Mouse (Mus musculus) cerebellum, adult 2 months (tissue): ENCODE data around the gene Hist1h2ac. TPM values are rescaled to one million over a fixed set of nuclear protein-coding genes. Genes with fewer than 3 reads are reported as not detected.

ENCODE experiments used
- DNase-seq, 2 experiments: peaks; one replicate each; pipeline ENCODE4 v3.0.0; 2021
- H3K27ac ChIP-seq: fragments of 200-500 bp; 2 replicates; pipeline ENCODE4 v1.5.1; 2012; ENCODE audit warnings: low read length, control low read depth, inconsistent platforms; ENCODE audit not compliant: insufficient read depth
- H3K27me3 ChIP-seq: fragments of 200-500 bp; 2 replicates; pipeline ENCODE4 v1.6.1; 2012; ENCODE audit warnings: inconsistent platforms, mild to moderate bottlenecking, low read length, moderate library complexity; ENCODE audit not compliant: control insufficient read depth, insufficient read depth
- H3K4me1 ChIP-seq: fragments of 200-500 bp; 2 replicates; pipeline ENCODE4 v1.6.1; 2011; ENCODE audit warnings: low read length; ENCODE audit not compliant: control insufficient read depth, insufficient read depth
- H3K4me3 ChIP-seq: fragments of 200-500 bp; replicated peaks from 2 replicates; pipeline ENCODE3; 2011; ENCODE audit warnings: mild to moderate bottlenecking, low read depth, low read length, control low read depth; ENCODE audit not compliant: insufficient read depth
- CTCF ChIP-seq: fragments of 200-500 bp; IDR thresholded peaks from 2 replicates; pipeline ENCODE4 v1.5.1; 2011; ENCODE audit warnings: low read depth, mild to moderate bottlenecking, control low read depth, low read length, moderate library complexity, borderline replicate concordance; ENCODE audit not compliant: insufficient read depth
- POLR2A ChIP-seq: fragments of 200-500 bp; IDR thresholded peaks from 2 replicates; pipeline ENCODE4 v1.6.1; 2011; ENCODE audit warnings: low read length, control low read depth, borderline replicate concordance; ENCODE audit not compliant: insufficient read depth
- WGBS: fragments of 180-500 bp; shearing (Covaris S2); methylation state at CpG from one replicate; pipeline ENCODE4 v1.1.7; 2018; 5-methylcytosine and 5-hydroxymethylcytosine counted together
- polyA plus RNA-seq: library from polyadenylated mRNA; depleted of rRNA; stranded (reverse); fragments of >200 nt; gene quantifications from 2 replicates; pipeline ENCODE4 v1.2.3, GENCODE M21; 2012; rRNA removed

The Hist1h2ac gene
- polyA plus RNA-seq, 1 experiment, result 0.85 TPM

DNA sequence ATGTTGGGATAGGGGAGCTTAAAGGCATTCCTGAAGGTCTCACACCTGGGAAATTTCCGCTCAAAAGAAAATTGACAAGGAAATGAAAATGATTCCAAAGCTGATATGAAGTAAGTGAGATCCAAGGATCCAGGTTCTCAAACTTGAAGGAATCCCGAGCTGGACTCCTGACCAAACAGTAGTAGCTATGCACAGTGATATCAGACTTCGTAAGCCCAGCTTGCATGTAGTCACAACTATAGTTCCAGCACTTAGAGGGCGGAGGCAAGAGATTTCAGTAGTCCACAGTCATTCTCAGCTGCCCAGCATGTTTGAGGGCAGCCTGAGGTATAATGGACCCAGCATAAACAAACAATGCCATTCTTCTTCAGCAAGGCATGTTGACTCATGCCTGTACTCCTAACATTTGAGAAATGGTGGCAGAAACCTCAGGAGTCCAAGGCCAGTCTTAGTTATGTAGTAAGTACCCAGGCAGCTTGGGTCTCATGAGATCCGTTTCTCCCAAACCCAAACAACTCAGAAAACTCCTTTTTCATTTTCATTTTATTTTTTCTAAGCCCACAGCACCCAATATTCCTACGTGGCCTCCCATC lies 1.7 kb downstream of the Hist1h2ac start:
- no peak for TF ChIP-seq POLR2A
- TF ChIP-seq CTCF, result no peak
- peaks cover 5% of the 10 kb centered on the region; the same call in 1 of the 2 replicates for H3K4me1 ChIP-seq
- H3K4me3 ChIP-seq, result no peak overlapping the region
- no peak for DNase-seq
- 88% methylated on average over 6 of the region's 6 CpGs for WGBS
- H3K27me3 ChIP-seq, result no peaks in the 10 kb centered on the region
- H3K27ac ChIP-seq, result no peak overlapping the region

DNA sequence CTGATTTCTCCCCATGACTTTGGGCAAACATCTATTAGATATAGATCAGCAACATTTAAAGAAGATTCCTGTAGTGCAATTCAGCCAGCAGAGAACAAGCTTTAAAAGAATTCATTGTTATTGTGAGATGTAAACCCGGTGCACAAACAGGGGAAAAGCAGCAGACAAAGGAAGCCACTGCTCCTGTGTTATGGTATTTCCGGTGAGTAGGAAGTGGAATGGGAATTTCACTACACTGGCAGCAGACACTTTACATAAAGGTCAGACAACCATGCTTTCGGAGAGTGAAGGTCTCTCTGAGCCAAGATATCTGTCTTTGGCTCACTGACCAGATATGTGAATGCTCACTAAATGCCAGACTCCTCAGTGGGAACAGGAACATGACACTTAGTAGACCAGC lies 21.2 kb downstream of the Hist1h2ac start:
- H3K27me3 ChIP-seq, result no peaks in the 10 kb centered on the region; the same call in 1 of the 2 replicates
- no peaks in the 10 kb centered on the region for H3K4me1 ChIP-seq
- WGBS, result 53% methylated on average over 3 of the region's 3 CpGs
- TF ChIP-seq POLR2A (no peak), CTCF (no peak)
- DNase-seq, result no peak
- no peak overlapping the region for H3K4me3 ChIP-seq
- H3K27ac ChIP-seq, result no peak overlapping the region

DNA sequence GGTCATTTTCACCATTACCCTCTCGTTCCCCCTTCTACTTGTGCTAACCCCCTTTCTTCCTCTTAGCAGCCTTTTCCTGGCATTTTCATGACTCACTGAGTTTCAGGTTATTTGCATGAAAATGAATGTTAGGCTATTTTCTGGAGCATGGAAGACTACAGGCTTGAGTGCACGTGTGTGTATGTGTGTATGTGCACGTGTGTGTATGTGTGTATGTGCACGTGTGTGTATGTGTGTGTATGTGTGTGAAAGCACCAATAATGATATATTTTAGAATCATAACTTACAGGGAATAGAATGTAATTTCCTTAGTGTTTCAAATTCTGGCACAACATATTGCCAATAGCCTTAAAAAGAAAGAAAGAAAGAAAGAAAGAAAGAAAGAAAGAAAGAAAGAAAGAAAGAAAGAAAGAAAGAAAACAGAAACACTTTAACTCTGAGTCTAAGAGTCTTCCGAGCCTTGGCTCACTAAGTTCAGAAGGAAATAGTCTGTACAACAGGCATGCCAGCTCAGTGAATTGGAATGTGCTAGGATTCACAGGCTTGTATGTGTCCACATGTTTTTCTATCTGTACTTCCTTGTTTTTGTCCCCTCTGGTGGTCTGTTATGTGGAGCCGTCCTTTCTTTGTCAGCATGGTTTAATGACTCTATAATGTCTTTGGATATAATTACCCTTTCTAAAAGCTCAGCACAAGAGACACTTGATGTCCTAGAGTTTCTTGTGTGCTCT lies 23.9 kb downstream of the Hist1h2ac start:
- WGBS, result 69% methylated on average over 6 of the region's 6 CpGs
- TF ChIP-seq CTCF, result no peak
- no peak for TF ChIP-seq POLR2A
- no peaks in the 10 kb centered on the region for H3K4me1 ChIP-seq
- no peak for DNase-seq
- H3K27me3 ChIP-seq, result no peaks in the 10 kb centered on the region; the same call in 1 of the 2 replicates
- H3K27ac ChIP-seq, result no peak overlapping the region
- no peak overlapping the region for H3K4me3 ChIP-seq

Other genes starting within 250 kb of the Hist1h2ac start
- 0.21 and 0.32 TPM in 2 replicates for gene Btn1a1, start 218.0 kb downstream of the Hist1h2ac start, polyA plus RNA-seq
- 0.20 and 0.21 TPM in 2 replicates for gene Btn2a2, start 195.1 kb downstream of the Hist1h2ac start, polyA plus RNA-seq
- 33.0 and 35.8 TPM in 2 replicates for gene Hist1h4h, start 152.9 kb downstream of the Hist1h2ac start, polyA plus RNA-seq
- 0.60 and 2.4 TPM in 2 replicates for gene Hist1h2af, start 150.0 kb downstream of the Hist1h2ac start, polyA plus RNA-seq
- gene Hist1h3g, start 148.5 kb downstream of the Hist1h2ac start, polyA plus RNA-seq, result 0.29 TPM in 1 of 2 replicates, not detected in the other
- 0.33 and 0.34 TPM in 2 replicates for gene Hist1h2bh, start 140.6 kb downstream of the Hist1h2ac start, polyA plus RNA-seq
- 0.32 and 0.33 TPM in 2 replicates for gene Hist1h3f, start 139.9 kb downstream of the Hist1h2ac start, polyA plus RNA-seq
- 4.7 and 7.0 TPM in 2 replicates for gene Hist1h4f, start 132.3 kb downstream of the Hist1h2ac start, polyA plus RNA-seq
- gene Hist1h1d, start 130.7 kb downstream of the Hist1h2ac start, polyA plus RNA-seq, result 0.05 and 0.14 TPM in 2 replicates
- gene Hist1h3e, start 121.6 kb downstream of the Hist1h2ac start, polyA plus RNA-seq, result 1.5 and 3.2 TPM in 2 replicates
- 0.33 and 0.60 TPM in 2 replicates for gene Hist1h2ae, start 112.7 kb downstream of the Hist1h2ac start, polyA plus RNA-seq
- gene Hist1h2bg, start 112.6 kb downstream of the Hist1h2ac start, polyA plus RNA-seq, result 7.3 and 9.3 TPM in 2 replicates
- 0.65 and 0.98 TPM in 2 replicates for gene Hist1h2bf, start 109.8 kb downstream of the Hist1h2ac start, polyA plus RNA-seq
- gene Hist1h2ad, start 109.6 kb downstream of the Hist1h2ac start, polyA plus RNA-seq, result 1.2 and 1.9 TPM in 2 replicates
- gene Hist1h3d, start 108.2 kb downstream of the Hist1h2ac start, polyA plus RNA-seq, result 2.0 and 2.8 TPM in 2 replicates
- 5.8 and 8.0 TPM in 2 replicates for gene Hist1h4d, start 102.3 kb downstream of the Hist1h2ac start, polyA plus RNA-seq
- 4.2 and 5.5 TPM in 2 replicates for gene Hist1h2be, start 62.8 kb downstream of the Hist1h2ac start, polyA plus RNA-seq
- gene Hist1h1e, start 61.4 kb downstream of the Hist1h2ac start, polyA plus RNA-seq, result 4.1 and 6.1 TPM in 2 replicates
- 109 and 119 TPM in 2 replicates for gene Hist1h2bc, start 251 bp upstream of the Hist1h2ac start, polyA plus RNA-seq
- gene Hist1h1t, start 11.9 kb upstream of the Hist1h2ac start, polyA plus RNA-seq, result not detected in 2 replicates
- gene Hist1h4c, start 14.5 kb upstream of the Hist1h2ac start, polyA plus RNA-seq, result 5.8 and 9.1 TPM in 2 replicates
- 6.2 and 7.1 TPM in 2 replicates for gene Hfe, start 26.9 kb upstream of the Hist1h2ac start, polyA plus RNA-seq
- 34.6 and 42.8 TPM in 2 replicates for gene Hist1h1c, start 54.9 kb upstream of the Hist1h2ac start, polyA plus RNA-seq
- gene Hist1h3c, start 61.7 kb upstream of the Hist1h2ac start, polyA plus RNA-seq, result 0.23 and 0.30 TPM in 2 replicates
- 0.56 and 0.97 TPM in 2 replicates for gene Hist1h2bb, start 62.8 kb upstream of the Hist1h2ac start, polyA plus RNA-seq
- 1.1 TPM in 1 of 2 replicates, not detected in the other for gene Hist1h2ab, start 67.2 kb upstream of the Hist1h2ac start, polyA plus RNA-seq
- 0.40 TPM in 1 of 2 replicates, not detected in the other for gene Hist1h3b, start 68.3 kb upstream of the Hist1h2ac start, polyA plus RNA-seq
- 4.8 and 5.4 TPM in 2 replicates for gene Hist1h4b, start 73.1 kb upstream of the Hist1h2ac start, polyA plus RNA-seq
- gene Hist1h4a, start 77.3 kb upstream of the Hist1h2ac start, polyA plus RNA-seq, result 3.5 and 4.7 TPM in 2 replicates
- 0.43 and 1.2 TPM in 2 replicates for gene Hist1h3a, start 78.4 kb upstream of the Hist1h2ac start, polyA plus RNA-seq
- 0.52 TPM in 1 of 2 replicates, not detected in the other for gene Hist1h1a, start 79.7 kb upstream of the Hist1h2ac start, polyA plus RNA-seq
- 0.08 and 0.10 TPM in 2 replicates for gene Trim38, start 86.0 kb upstream of the Hist1h2ac start, polyA plus RNA-seq
- not detected in 2 replicates for gene Slc17a2, start 123.0 kb upstream of the Hist1h2ac start, polyA plus RNA-seq
- gene Slc17a3, start 155.5 kb upstream of the Hist1h2ac start, polyA plus RNA-seq, result 0.02 TPM in 1 of 2 replicates, not detected in the other
- gene Slc17a1, start 183.8 kb upstream of the Hist1h2ac start, polyA plus RNA-seq, result not detected in 2 replicates
- not detected in 2 replicates for gene Slc17a4, start 231.1 kb upstream of the Hist1h2ac start, polyA plus RNA-seq